Mouse (Mus musculus) cortical plate, adult 2 months (tissue): Measurements from ENCODE around the gene 6430571L13Rik.

Experiments
- CTCF ChIP-seq: fragments of 200-500 bp; IDR thresholded peaks from 2 replicates; pipeline ENCODE4 v1.5.1; 2011; ENCODE audit warnings: mild to moderate bottlenecking, control low read depth, low read length; ENCODE audit not compliant: insufficient read depth; ENCODE audit errors: extremely low read depth
- POLR2A ChIP-seq: fragments of 200-500 bp; IDR thresholded peaks from 2 replicates; pipeline ENCODE4 v1.6.1; 2011; ENCODE audit warnings: mild to moderate bottlenecking, low read length, control low read depth; ENCODE audit not compliant: insufficient read depth; ENCODE audit errors: extremely low read depth

GRCm38 (mm10) chr9:107354826-107355225 lies 14.4 kb downstream of the 6430571L13Rik start:
- TF ChIP-seq CTCF: no peak
- no peak for TF ChIP-seq POLR2A
